Mouse (Mus musculus) Patski (cell line): ENCODE results near the gene Gm5089. TPM values are rescaled to one million over a fixed set of nuclear protein-coding genes. Genes with fewer than 3 reads are reported as not detected.

Experiments
- ATAC-seq: fragments of 100-300 bp; one replicate; pipeline ENCODE4 v1.8.0; 2021
- CTCF ChIA-PET: fragments of 350-600 bp; sonication (Branson Sonifier 250); formaldehyde crosslinking; loops from one replicate; lab custom pipeline; 2022; ENCODE audit warnings: inconsistent platforms; lab: Charles Lee
- POLR2A ChIA-PET: fragments of 350-600 bp; sonication (Branson Sonifier 250); formaldehyde crosslinking; loops from one replicate; lab custom pipeline; 2022; ENCODE audit warnings: antibody characterized with exemption, inconsistent platforms; lab: Charles Lee
- DNase-seq: peaks from one replicate; pipeline ENCODE4 v3.0.0-alpha.2; 2011; ENCODE audit warnings: low read depth, low spot score
- H3K27me3 ChIP-seq: fragments of 371-371 bp; one replicate; pipeline ENCODE4 v1.5.1; 2021
- CTCF ChIP-seq: fragments of 100-300 bp; IDR thresholded peaks from one replicate; pipeline ENCODE4 v1.5.1; 2021
- in situ Hi-C: fragments of 300-500 bp; cut with MboI; formaldehyde crosslinking; loops from 3 replicates; pipeline ENCODE4 v1.11.1; 2018; ENCODE audit warnings: low pct_unique_long_range_greater_than_20kb, mixed read lengths
- polyA plus RNA-seq: library from polyadenylated mRNA; unstranded; gene quantifications from one replicate; pipeline ENCODE4 v1.2.3, GENCODE M21; 2021

Gm5089 gene
- polyA plus RNA-seq, 1 experiment from 2014 or later: not detected

DNA sequence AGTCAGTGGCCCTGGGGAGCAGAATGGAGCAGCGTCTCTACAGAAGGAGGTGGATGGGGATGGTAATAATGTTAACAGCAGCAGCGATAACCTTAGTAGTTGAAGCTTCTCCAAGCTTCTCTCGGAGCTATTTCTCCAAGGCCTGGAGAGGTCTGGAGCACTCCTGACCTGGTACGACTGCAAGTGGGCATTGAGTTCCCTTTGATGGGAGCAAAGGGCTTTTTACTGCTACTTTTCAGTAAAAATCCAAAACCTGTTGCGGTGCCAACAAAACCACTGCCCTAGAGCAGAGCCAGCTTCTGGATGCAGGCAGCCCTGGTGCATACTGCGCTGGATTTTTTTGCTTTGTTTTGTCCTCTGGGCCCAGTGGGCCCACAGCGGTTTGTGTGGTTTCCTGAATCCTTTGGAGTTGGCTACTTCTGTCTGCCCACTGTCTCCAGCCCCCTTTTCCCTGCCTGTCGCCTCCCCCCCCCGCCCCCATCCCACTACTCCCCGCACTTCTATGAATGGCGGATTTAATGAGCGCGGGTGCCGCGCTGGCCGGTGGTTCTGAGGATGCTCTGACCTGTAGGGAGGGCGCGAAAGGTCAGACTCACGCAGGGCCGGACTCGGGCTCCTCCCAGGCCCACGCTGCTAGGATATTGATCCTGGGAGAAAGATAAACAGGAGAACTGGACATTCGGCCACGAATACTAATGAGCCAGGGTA lies 34.1 kb upstream of the Gm5089 start:
- no peaks in the 10 kb centered on the region for H3K27me3 ChIP-seq
- ChIA-PET POLR2A (interaction anchor here (0.6 kb wide), 2 partner anchors 73 to 101 kb away, joined by 4 read pairs; no protein-coding TSS in a partner anchor), CTCF (no interaction called here)
- DNase-seq (no peak), ATAC-seq (no peak)
- TF ChIP-seq CTCF: no peak
- in situ Hi-C loops: no loop called here

DNA sequence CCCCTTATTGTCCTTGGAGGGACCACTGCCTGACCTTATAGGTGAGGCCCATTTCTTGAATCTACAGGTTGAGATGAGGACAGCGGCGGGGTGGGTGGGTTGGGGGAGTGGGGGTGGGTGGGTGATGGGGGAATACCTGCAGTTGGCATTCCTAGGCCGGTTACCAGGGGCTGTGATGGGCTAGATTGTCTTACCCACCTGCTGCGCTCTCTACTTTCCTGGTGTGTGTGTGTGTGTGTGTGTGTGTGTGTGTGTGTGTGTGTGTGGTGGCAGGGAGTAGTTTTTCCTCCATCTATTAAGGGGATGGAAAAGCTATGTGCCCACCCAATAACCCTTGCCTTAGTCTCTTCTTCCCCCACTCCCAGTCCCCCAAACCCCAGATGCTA lies 33.5 kb upstream of the Gm5089 start:
- no peaks in the 10 kb centered on the region for H3K27me3 ChIP-seq
- no peak for ATAC-seq
- no peak for TF ChIP-seq CTCF
- in situ Hi-C loops: no loop called here
- ChIA-PET CTCF (no interaction called here), POLR2A (interaction anchor here (0.6 kb wide), 2 partner anchors 72 to 100 kb away, joined by 4 read pairs; no protein-coding TSS in a partner anchor)
- DNase-seq: no peak

DNA sequence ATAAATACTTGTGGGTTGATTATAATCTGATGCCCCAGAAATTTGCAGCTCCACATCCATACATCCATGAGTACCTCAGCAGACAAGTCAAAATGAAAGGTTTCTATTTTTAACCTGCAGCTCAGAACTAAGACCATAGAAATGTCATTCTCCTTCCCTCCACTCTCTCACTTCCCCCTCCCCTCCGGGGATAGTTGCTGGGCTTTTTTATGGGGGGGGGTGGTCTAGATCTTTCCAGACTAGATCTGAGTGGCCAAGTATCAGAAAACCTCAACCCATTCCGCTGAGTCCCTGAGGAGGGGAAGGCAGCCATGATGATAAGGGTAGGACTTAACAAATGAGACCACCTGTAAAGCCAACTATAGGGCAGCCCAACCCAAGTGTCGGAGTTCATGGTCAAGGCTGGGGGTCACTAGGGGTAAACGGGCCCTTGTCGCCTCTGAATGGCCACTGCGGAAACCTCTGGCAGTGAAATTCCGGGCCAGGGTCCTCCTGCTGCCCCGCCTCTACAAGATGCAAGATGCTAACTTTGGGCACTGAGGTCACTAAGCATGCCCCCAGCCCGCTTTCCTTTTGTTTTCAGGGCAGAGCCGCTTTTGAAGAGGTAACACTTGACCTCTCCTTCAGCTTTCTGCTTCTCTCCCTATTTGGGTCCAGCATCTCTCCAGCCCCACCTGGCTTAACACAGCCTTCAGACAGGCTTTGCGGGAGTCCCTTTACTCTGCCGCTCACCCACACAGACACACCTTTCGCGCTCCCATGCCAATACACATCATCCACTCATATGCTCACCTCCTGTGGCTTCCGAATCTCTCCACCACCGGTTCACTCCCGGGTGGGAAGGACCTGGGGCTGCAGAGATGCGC lies 32.9 kb upstream of the Gm5089 start:
- POLR2A ChIA-PET: no interaction called here
- DNase-seq: no peak
- H3K27me3 ChIP-seq: no peaks in the 10 kb centered on the region
- CTCF ChIA-PET: no interaction called here
- TF ChIP-seq CTCF: no peak
- in situ Hi-C loops: no loop called here
- ATAC-seq: no peak

DNA sequence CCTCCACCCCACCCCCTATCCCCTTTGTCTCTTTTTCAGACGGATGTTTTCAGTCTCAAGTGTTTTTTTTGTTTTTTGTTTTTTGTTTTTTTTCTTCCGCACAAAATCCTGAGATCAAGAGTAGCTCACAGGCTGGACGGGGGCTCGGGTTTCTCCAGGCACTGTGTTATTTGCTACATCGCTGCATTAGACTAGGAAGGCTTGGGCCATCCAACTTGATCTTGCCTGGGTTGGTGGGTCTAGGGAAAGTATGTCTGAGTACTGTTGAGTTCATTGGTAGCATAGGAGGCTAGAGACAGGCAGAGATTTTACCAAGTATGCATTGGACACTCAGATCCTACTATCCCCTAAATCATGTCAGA lies 32.1 kb upstream of the Gm5089 start:
- no peak for TF ChIP-seq CTCF
- H3K27me3 ChIP-seq: no peaks in the 10 kb centered on the region
- CTCF ChIA-PET: no interaction called here
- DNase-seq (no peak), ATAC-seq (no peak)
- POLR2A ChIA-PET: no interaction called here
- in situ Hi-C loops: no loop called here

DNA sequence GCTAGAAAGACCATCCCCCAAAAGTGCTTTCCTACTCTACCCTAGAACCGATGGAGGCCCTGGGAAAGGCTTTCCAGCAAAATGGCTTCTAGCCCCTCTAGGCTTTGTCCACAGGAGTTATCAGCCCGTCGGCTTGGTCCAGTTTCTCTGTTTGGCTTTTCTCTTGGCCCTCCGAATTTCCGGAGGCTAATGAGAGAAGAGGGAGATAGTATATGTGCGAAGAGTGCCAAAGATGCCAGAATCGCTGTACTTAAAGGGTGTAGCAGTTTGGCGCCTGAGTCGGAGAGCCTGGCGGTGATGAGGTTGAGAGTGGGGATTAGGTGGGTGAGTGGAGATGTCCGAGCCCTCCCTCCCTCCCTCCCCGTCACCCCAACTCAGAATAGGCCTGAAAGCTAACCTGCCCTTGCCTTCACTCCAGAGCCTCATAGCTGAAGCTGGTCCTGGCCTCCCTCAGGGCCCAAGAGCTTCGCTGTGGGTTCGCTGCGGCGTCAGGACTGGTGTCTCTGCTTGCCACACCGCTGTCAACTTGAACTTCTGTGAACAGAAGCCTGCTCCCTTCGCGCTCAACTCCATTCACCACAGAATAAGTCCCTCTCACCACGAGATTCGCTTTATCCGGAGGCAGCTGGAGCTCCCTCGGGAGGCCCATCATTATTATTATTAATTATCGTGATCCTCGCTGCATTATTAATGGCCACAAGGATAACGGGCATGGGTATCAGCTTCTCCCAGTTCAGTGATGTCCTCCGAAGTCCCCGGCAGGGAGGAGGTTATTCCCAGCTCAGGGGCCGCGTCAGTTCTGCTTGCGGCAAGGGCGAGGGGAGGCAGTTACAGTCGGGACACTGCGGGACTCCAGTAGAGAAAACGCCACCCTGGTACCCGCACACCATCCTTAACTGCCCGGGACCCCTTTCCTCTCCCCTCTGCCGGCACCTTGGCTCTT lies 31.4 kb upstream of the Gm5089 start:
- POLR2A ChIA-PET: no interaction called here
- in situ Hi-C loops: no loop called here
- no peak for TF ChIP-seq CTCF
- CTCF ChIA-PET: no interaction called here
- no peaks in the 10 kb centered on the region for H3K27me3 ChIP-seq
- no peak for ATAC-seq
- DNase-seq: no peak

DNA sequence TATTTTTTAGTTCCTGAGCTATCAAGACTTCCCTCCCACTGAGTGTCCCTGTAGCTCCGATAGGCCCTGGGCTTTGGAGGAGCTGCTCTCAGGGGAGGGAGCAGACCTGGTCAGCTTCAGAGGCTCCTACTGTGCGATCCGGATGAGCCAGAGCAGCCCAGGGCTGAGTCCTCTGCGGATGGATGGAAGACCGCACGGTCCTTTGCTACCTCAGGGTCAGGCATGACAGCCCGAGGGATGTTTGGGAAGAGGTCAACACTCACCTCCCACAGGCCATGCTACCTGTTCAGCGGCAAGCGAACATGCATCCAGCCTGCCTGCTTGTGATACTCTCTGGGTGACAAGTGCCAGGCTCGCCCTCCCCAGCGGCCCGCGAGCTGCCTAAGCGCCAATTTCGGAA lies 30.3 kb upstream of the Gm5089 start:
- ChIA-PET CTCF (interaction anchor here (0.8 to 1.4 kb wide), 2 partner anchors 12 to 35 kb away, joined by 3 to 5 read pairs; no protein-coding TSS in a partner anchor), POLR2A (no interaction called here)
- in situ Hi-C loops: no loop called here
- no peaks in the 10 kb centered on the region for H3K27me3 ChIP-seq
- DNase-seq (no peak), ATAC-seq (no peak)
- TF ChIP-seq CTCF: no peak

DNA sequence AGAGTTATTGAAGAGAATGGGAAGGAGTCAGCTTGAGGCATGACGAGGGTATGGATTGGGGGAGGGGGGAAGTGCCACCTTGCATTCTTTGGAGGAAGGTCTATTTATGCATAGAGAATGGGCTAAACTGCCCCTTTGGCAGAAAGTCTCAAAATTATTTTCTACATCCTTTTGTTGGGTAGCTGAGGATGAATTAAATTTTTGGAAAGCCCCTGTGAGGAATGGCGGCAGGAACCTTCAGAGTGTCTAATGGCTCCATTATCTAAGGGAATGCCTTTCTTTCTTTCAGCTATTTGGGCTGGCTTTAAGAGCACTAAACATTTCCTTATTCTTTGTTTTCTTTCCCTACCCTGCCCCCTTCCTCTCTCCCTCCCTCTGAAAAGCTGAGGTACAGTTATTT lies 29.4 kb upstream of the Gm5089 start:
- ChIA-PET CTCF (interaction anchor here (0.8 to 1.4 kb wide), 3 partner anchors 9 to 36 kb away, joined by 3 to 5 read pairs (median 3); no protein-coding TSS in a partner anchor), POLR2A (no interaction called here)
- TF ChIP-seq CTCF: no peak
- in situ Hi-C loops: no loop called here
- DNase-seq: no peak
- no peaks in the 10 kb centered on the region for H3K27me3 ChIP-seq
- no peak for ATAC-seq

DNA sequence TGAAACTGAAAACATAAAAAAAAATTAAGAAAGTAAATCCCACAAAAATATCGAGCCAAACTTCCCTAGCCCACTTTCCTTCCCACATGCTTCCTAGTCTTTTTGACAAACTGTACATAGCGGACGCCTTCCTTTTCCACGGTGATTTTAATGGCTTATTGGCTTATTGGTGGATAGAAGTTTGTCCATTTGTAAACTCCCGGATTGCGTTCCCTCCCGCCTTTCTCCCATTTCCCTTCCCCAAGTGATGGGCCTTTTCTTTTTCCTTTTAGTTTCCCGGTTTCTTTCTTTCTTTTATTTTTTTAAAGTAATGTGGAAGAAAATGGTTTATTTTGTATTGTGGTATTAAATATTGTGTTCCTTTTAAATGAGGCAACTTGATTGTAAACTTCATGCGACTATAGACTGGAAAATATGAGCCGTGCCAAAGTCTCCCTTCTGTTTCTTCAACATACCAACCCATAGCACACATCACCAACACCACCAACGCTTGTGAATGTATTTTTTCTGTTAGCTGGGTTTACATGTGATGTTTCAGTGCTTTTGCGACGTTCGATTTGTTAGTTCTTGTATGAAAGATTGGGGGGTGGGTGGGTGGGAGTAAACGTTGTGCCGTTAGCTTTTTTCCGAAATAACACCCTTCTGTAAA lies 28.7 kb upstream of the Gm5089 start:
- ATAC-seq (no peak), DNase-seq (no peak)
- ChIA-PET POLR2A (no interaction called here), CTCF (interaction anchor here (1.2 to 1.4 kb wide), 2 partner anchors 10 to 13 kb away, joined by 3 to 5 read pairs; no protein-coding TSS in a partner anchor)
- in situ Hi-C loops: no loop called here
- H3K27me3 ChIP-seq: no peaks in the 10 kb centered on the region
- TF ChIP-seq CTCF: no peak

DNA sequence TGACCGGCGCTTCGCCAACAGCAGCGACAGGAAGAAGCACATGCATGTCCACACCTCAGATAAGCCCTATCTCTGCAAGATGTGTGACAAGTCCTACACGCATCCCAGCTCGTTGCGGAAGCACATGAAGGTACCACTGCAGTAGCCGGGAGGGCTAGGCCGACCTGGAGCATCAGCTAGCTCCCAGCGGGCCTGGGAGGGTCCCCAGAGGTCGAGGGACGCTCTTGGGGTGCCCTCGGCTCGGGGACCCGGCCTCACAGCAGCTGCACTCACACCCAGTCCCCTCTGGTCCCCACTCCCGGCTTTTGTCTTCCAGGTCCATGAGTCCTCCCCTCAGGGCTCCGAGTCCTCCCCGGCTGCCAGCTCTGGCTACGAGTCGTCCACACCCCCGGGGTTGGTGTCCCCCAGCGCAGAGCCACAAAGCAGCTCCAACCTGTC lies 27.7 kb upstream of the Gm5089 start:
- DNase-seq: no peak
- CTCF ChIA-PET: no interaction called here

More for the DNA sequence above, 27.7 kb upstream of the Gm5089 start:
- H3K27me3 ChIP-seq: no peaks in the 10 kb centered on the region
- ATAC-seq: no peak
- POLR2A ChIA-PET: interaction anchor here (1.1 kb wide), 1 partner anchor 10 kb away, joined by 3 read pairs; no protein-coding TSS in a partner anchor
- in situ Hi-C loops: no loop called here
- TF ChIP-seq CTCF: no peak
